Mouse (Mus musculus) lung, embryonic 16.5 days (tissue): ENCODE data around the gene Pcca. TPM values are rescaled to one million over a fixed set of nuclear protein-coding genes. Genes with fewer than 3 reads are reported as not detected.

ENCODE experiments used
- ATAC-seq: fragments of 200-750 bp; cut with Nextera tagmentation; 2 replicates; pipeline ENCODE4 v1.8.0; 2017; ENCODE audit warnings: low read depth, mild to moderate bottlenecking, moderate library complexity
- H3K27ac ChIP-seq: fragments of 300-500 bp; sonication (generic); 2 replicates; pipeline ENCODE4 v1.5.1; 2014; ENCODE audit warnings: mild to moderate bottlenecking, control low read depth, low read length
- H3K27me3 ChIP-seq: fragments of 300-500 bp; sonication (generic); 2 replicates; pipeline ENCODE4 v1.6.1; 2014; ENCODE audit warnings: low read depth, low read length, mixed read lengths; ENCODE audit not compliant: control insufficient read depth, insufficient read depth
- H3K36me3 ChIP-seq: fragments of 300-500 bp; sonication (generic); 2 replicates; pipeline ENCODE4 v1.6.1; 2014; ENCODE audit warnings: low read length; ENCODE audit not compliant: control insufficient read depth, insufficient read depth
- H3K4me1 ChIP-seq: fragments of 300-500 bp; sonication (generic); replicated peaks from 2 replicates; pipeline ENCODE4 v1.6.1; 2014; ENCODE audit warnings: low read length, mixed read lengths; ENCODE audit not compliant: control insufficient read depth, insufficient read depth
- H3K4me2 ChIP-seq: fragments of 300-500 bp; sonication (generic); 2 replicates; pipeline ENCODE4 v1.6.1; 2014; ENCODE audit warnings: low read depth, low read length, control low read depth
- H3K4me3 ChIP-seq: fragments of 300-500 bp; sonication (generic); 2 replicates; pipeline ENCODE4 v1.5.1; 2014; ENCODE audit warnings: mild to moderate bottlenecking, low read length, control low read depth
- H3K9ac ChIP-seq: fragments of 300-500 bp; sonication (generic); 2 replicates; pipeline ENCODE4 v1.6.1; 2014; ENCODE audit warnings: low read length, control low read depth
- H3K9me3 ChIP-seq: fragments of 300-500 bp; sonication (generic); 2 replicates; pipeline ENCODE4 v1.6.1; 2016; ENCODE audit warnings: low read length; ENCODE audit not compliant: control insufficient read depth
- WGBS: fragments of 180-500 bp; shearing (Covaris S2); extraction: QIAGEN DNeasy Blood & Tissue Kit; methylation state at CpG from one replicate; pipeline ENCODE4 v1.1.7; 2014; 5-methylcytosine and 5-hydroxymethylcytosine counted together
- polyA plus RNA-seq: library from polyadenylated mRNA; unstranded; fragments of >200 nt; fragmentation: Nextera tagmentation; extraction: Ambion mirVana; gene quantifications from 2 replicates; pipeline ENCODE4 v1.2.1, GENCODE M21; 2015

Pcca gene
- polyA plus RNA-seq, 1 experiment from 2014 or later: 19.0 TPM

GRCm38 (mm10) chr14:122876163-122876562, 342.0 kb downstream of the Pcca start:
- H3K27me3 ChIP-seq: no peaks in the 10 kb centered on the region
- H3K4me3 ChIP-seq: no peak overlapping the region
- H3K36me3 ChIP-seq: no peaks in the 10 kb centered on the region
- no peak overlapping the region for H3K9ac ChIP-seq
- H3K4me1 ChIP-seq: no peaks in the 10 kb centered on the region
- H3K9me3 ChIP-seq: no peaks in the 10 kb centered on the region
- no peak overlapping the region for H3K27ac ChIP-seq
- peak; percentile 92 for ATAC-seq
- WGBS: 2% methylated on average over 6 of the region's 6 CpGs
- H3K4me2 ChIP-seq: no peak overlapping the region

- Histone ChIP-seq H3K27me3 (no peaks in the 10 kb centered on the region), H3K4me3 (no peak overlapping the region), H3K9ac (no peak overlapping the region), H3K4me1 (no peaks in the 10 kb centered on the region), H3K27ac (no peak overlapping the region), H3K9me3 (no peaks in the 10 kb centered on the region), H3K4me2 (no peak overlapping the region), H3K36me3 (no peaks in the 10 kb centered on the region)
- ATAC-seq: no peak
- WGBS: 63% methylated on average over 7 of the region's 7 CpGs
Measured at GRCm38 (mm10) chr14:122876723-122877122, 342.6 kb downstream of the Pcca start.

GRCm38 (mm10) chr14:122877787-122878186, 343.7 kb downstream of the Pcca start:
- Histone ChIP-seq H3K4me1 (no peaks in the 10 kb centered on the region), H3K4me3 (no peak overlapping the region), H3K9me3 (no peaks in the 10 kb centered on the region), H3K36me3 (no peaks in the 10 kb centered on the region), H3K4me2 (no peak overlapping the region), H3K9ac (no peak overlapping the region), H3K27me3 (no peaks in the 10 kb centered on the region), H3K27ac (no peak overlapping the region)
- whole genome bisulfite sequencing: 69% methylated on average over 3 of the region's 3 CpGs
- no peak for ATAC-seq

- no peak overlapping the region for H3K27ac ChIP-seq
- WGBS: 79% methylated on average over 7 of the region's 7 CpGs
- no peaks in the 10 kb centered on the region for H3K27me3 ChIP-seq
- H3K4me3 ChIP-seq: no peak overlapping the region
- ATAC-seq: no peak
- 0 out of 2 replicates have a peak, but pooled peaks cover 2% of the 10 kb centered on the region for H3K4me1 ChIP-seq
- no peak overlapping the region for H3K4me2 ChIP-seq
- H3K9ac ChIP-seq: no peak overlapping the region
- no peaks in the 10 kb centered on the region for H3K36me3 ChIP-seq
- no peaks in the 10 kb centered on the region for H3K9me3 ChIP-seq
Measured at GRCm38 (mm10) chr14:122880291-122880690, 346.2 kb downstream of the Pcca start.

GRCm38 (mm10) chr14:122881699-122882098, 347.6 kb downstream of the Pcca start:
- H3K4me3 ChIP-seq: no peak overlapping the region
- 57% methylated on average over 2 of the region's 2 CpGs for WGBS
- no peak overlapping the region for H3K9ac ChIP-seq
- no peak for ATAC-seq
- H3K9me3 ChIP-seq: no peaks in the 10 kb centered on the region
- H3K36me3 ChIP-seq: no peaks in the 10 kb centered on the region
- H3K27ac ChIP-seq: no peak overlapping the region
- H3K27me3 ChIP-seq: no peaks in the 10 kb centered on the region
- H3K4me1 ChIP-seq: 0 out of 2 replicates have a peak, but pooled peaks cover 2% of the 10 kb centered on the region
- no peak overlapping the region for H3K4me2 ChIP-seq

GRCm38 (mm10) chr14:122882201-122882639, 348.1 kb downstream of the Pcca start:
- Histone ChIP-seq H3K27ac (no peak overlapping the region), H3K4me2 (no peak overlapping the region), H3K27me3 (no peaks in the 10 kb centered on the region), H3K4me3 (no peak overlapping the region), H3K9me3 (no peaks in the 10 kb centered on the region), H3K9ac (no peak overlapping the region), H3K36me3 (no peaks in the 10 kb centered on the region), H3K4me1 (0 out of 2 replicates have a peak, but pooled peaks cover 2% of the 10 kb centered on the region)
- 81% methylated on average over 9 of the region's 9 CpGs for WGBS
- no peak for ATAC-seq

- Histone ChIP-seq H3K9ac (no peak overlapping the region), H3K9me3 (no peaks in the 10 kb centered on the region), H3K36me3 (no peaks in the 10 kb centered on the region), H3K4me3 (no peak overlapping the region), H3K4me2 (no peak overlapping the region), H3K27ac (no peak overlapping the region), H3K27me3 (no peaks in the 10 kb centered on the region), H3K4me1 (0 out of 2 replicates have a peak, but pooled peaks cover 2% of the 10 kb centered on the region)
- no peak for ATAC-seq
- WGBS: 82% methylated on average over 7 of the region's 7 CpGs
Measured at GRCm38 (mm10) chr14:122882795-122883409, 348.8 kb downstream of the Pcca start.

GRCm38 (mm10) chr14:122883410-122883806, 349.3 kb downstream of the Pcca start:
- Histone ChIP-seq H3K27ac (no peak overlapping the region), H3K4me1 (0 out of 2 replicates have a peak, but pooled peaks cover 2% of the 10 kb centered on the region), H3K27me3 (no peaks in the 10 kb centered on the region), H3K4me3 (no peak overlapping the region), H3K36me3 (no peaks in the 10 kb centered on the region), H3K9ac (no peak overlapping the region), H3K9me3 (no peaks in the 10 kb centered on the region), H3K4me2 (no peak overlapping the region)
- 77% methylated on average over 4 of the region's 4 CpGs for WGBS
- no peak for ATAC-seq

- H3K27ac ChIP-seq: no peak overlapping the region
- H3K27me3 ChIP-seq: no peaks in the 10 kb centered on the region
- no peak overlapping the region for H3K4me3 ChIP-seq
- no peaks in the 10 kb centered on the region for H3K9me3 ChIP-seq
- no peaks in the 10 kb centered on the region for H3K36me3 ChIP-seq
- 48% methylated on average over 10 of the region's 10 CpGs for WGBS
- ATAC-seq: peak; percentile 38; the same call in 1 of the 2 replicates
- no peak overlapping the region for H3K9ac ChIP-seq
- 0 out of 2 replicates have a peak, but pooled peaks cover 2% of the 10 kb centered on the region for H3K4me1 ChIP-seq
- H3K4me2 ChIP-seq: no peak overlapping the region
Measured at GRCm38 (mm10) chr14:122883821-122884584, 349.9 kb downstream of the Pcca start.
